Mouse (Mus musculus): ENCODE measurements around the gene Foxred2.

DNA sequence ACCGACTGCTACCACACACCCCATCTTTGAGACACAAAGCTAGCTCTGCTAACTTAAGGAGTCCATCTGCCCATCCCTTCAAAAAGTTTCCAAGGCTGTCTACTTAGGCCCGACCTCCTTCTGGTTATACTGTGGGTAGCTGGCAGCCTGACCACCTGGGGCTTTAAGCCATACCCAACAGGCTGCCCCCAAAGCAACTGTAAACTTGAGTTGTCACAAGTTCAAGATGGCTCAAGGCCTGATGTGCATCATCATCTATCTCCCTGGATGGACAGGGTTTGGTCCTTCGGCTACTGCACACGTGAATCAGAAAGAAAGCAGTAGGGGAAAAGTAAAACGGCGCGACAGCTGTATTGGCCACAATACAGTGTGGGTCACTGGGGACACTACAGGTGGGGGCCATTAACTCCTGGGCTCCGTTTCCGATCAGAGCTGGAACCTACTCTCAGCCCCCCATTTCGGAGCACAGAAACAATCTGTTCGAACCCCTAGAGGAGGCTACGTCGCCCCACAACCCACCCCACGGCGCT, 13.5 kb upstream of the Foxred2 start:
- TF ChIP-seq CTCF (IDR thresholded peaks at IDR 0.05; ENCODE audit: low read depth, low read length) (no peak), POLR2A (IDR thresholded peaks at IDR 0.05; ENCODE audit: insufficient read depth, low read length) (no peak), EP300 (IDR thresholded peaks at IDR 0.05; ENCODE audit: insufficient read depth, low read depth, low read length) (no peak)

Measured in ES-Bruce4 (cell line).